Mouse (Mus musculus): Measurements from ENCODE around the gene Rbck1. TPM values are rescaled to one million over a fixed set of nuclear protein-coding genes. Genes with fewer than 3 reads are reported as not detected.
"Not testable (repeated sequence)": the region's sequence is repeated elsewhere in the genome, so short reads cannot be mapped to it uniquely, and the experiment has no call there.

Rbck1 gene
- polyA plus RNA-seq, 1 experiment from 2014 or later = 91.5 TPM

- Histone ChIP-seq H3K36me3 (no peaks in the 10 kb centered on the region), H3K4me2 (replicated peaks) (no peak overlapping the region), H3K27ac (no peak overlapping the region), H3K4me1 (no peaks in the 10 kb centered on the region), H3K4me3 (no peak overlapping the region), H3K9ac (no peak overlapping the region), H3K27me3 (0 out of 2 replicates have a peak, but pooled peaks cover 3% of the 10 kb centered on the region), H3K9me3 (replicated peaks) (no peaks in the 10 kb centered on the region)
- 68% methylated on average over 5 of the region's 5 CpGs for WGBS
- ATAC-seq (ENCODE audit: low FRiP score) = no peak
Measured at GRCm38 (mm10) chr2:152359616-152360015, 27.2 kb upstream of the Rbck1 start.

- not testable (repeated sequence) for H3K36me3 ChIP-seq, H3K27me3 ChIP-seq
- WGBS = 74% methylated on average over 5 of the region's 5 CpGs
Measured at GRCm38 (mm10) chr2:152358977-152359376, 26.5 kb upstream of the Rbck1 start.

GRCm38 (mm10) chr2:152357254-152357653 is 24.8 kb upstream of the Rbck1 start:
- WGBS = 86% methylated on average over 3 of the region's 3 CpGs

More at GRCm38 (mm10) chr2:152358977-152359376, 26.5 kb upstream of the Rbck1 start:
- not testable (repeated sequence) for H3K9me3 ChIP-seq (replicated peaks); ATAC-seq (ENCODE audit: low FRiP score); H3K4me3 ChIP-seq; H3K27ac ChIP-seq; H3K4me2 ChIP-seq (replicated peaks); H3K4me1 ChIP-seq; H3K9ac ChIP-seq

GRCm38 (mm10) chr2:152349842-152350540 is 17.5 kb upstream of the Rbck1 start:
- 92% methylated on average over 8 of the region's 8 CpGs for WGBS
- Histone ChIP-seq H3K9me3 (replicated peaks) (no peaks in the 10 kb centered on the region), H3K27ac (no peak overlapping the region), H3K4me1 (no peaks in the 10 kb centered on the region), H3K36me3 (no peaks in the 10 kb centered on the region), H3K9ac (no peak overlapping the region), H3K27me3 (peaks cover 6% of the 10 kb centered on the region), H3K4me2 (replicated peaks) (no peak overlapping the region), H3K4me3 (no peak overlapping the region)
- ATAC-seq (ENCODE audit: low FRiP score) = no peak

More at GRCm38 (mm10) chr2:152357254-152357653, 24.8 kb upstream of the Rbck1 start:
- H3K27ac ChIP-seq = no peak overlapping the region
- no peak overlapping the region for H3K4me2 ChIP-seq (replicated peaks)
- H3K27me3 ChIP-seq = 0 out of 2 replicates have a peak, but pooled peaks cover 3% of the 10 kb centered on the region
- H3K36me3 ChIP-seq = no peaks in the 10 kb centered on the region
- H3K9me3 ChIP-seq (replicated peaks) = no peaks in the 10 kb centered on the region
- ATAC-seq (ENCODE audit: low FRiP score) = no peak
- no peak overlapping the region for H3K9ac ChIP-seq
- no peaks in the 10 kb centered on the region for H3K4me1 ChIP-seq
- H3K4me3 ChIP-seq = no peak overlapping the region

DNA sequence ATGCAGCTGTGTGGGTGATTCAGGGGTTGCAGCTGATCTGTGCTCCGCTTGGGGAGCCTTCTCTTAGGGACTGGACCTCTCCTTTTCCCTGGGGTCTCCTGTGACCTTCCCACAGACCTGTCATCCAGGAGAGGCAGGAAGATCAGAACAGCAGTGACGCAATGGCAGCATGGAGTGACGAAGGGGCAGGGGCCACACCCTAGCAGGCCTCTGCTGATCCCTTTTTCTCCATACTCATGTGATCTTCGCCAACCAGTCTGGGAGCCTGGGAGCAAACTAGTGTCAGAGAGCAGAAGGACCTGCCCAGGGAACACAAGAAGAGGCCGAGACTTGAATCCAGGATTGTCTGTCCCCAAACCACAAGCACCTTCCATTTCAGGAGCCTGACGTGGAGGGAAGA is 16.8 kb upstream of the Rbck1 start:
- no peak for ATAC-seq (ENCODE audit: low FRiP score)
- WGBS = 90% methylated on average over 6 of the region's 6 CpGs
- H3K27me3 ChIP-seq = peaks cover 13% of the 10 kb centered on the region
- no peaks in the 10 kb centered on the region for H3K9me3 ChIP-seq (replicated peaks)
- no peaks in the 10 kb centered on the region for H3K36me3 ChIP-seq
- H3K4me1 ChIP-seq = peaks cover 4% of the 10 kb centered on the region; the same call in 1 of the 2 replicates
- no peak overlapping the region for H3K27ac ChIP-seq
- H3K9ac ChIP-seq = no peak overlapping the region
- H3K4me2 ChIP-seq (replicated peaks) = no peak overlapping the region
- no peak overlapping the region for H3K4me3 ChIP-seq

DNA sequence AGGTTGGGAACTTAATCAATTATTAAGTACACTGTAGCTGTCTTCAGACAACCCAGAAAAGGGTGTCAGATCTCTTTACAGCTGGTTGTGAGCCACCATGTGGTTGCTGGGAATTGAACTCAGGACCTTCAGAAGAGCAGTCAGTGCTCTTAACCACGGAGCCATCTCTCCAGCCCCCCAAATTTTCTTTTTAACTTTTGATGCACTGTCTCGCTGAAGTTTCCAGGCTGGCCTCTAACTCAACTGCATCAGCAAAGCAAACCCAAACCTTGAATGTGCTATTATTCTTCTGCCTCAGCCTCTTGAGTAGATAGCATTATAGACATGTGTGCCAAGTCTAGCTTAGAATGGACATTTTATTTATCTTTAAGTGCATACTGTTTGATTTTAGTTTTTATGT is 15.3 kb upstream of the Rbck1 start:
- Histone ChIP-seq H3K27ac (no peak overlapping the region), H3K36me3 (no peaks in the 10 kb centered on the region), H3K4me2 (replicated peaks) (no peak overlapping the region), H3K9ac (no peak overlapping the region), H3K27me3 (peaks cover 13% of the 10 kb centered on the region), H3K9me3 (replicated peaks) (no peaks in the 10 kb centered on the region), H3K4me1 (peaks cover 14% of the 10 kb centered on the region), H3K4me3 (no peak overlapping the region)
- no peak for ATAC-seq (ENCODE audit: low FRiP score)
- 76% methylated on average over 2 of the region's 2 CpGs for WGBS

DNA sequence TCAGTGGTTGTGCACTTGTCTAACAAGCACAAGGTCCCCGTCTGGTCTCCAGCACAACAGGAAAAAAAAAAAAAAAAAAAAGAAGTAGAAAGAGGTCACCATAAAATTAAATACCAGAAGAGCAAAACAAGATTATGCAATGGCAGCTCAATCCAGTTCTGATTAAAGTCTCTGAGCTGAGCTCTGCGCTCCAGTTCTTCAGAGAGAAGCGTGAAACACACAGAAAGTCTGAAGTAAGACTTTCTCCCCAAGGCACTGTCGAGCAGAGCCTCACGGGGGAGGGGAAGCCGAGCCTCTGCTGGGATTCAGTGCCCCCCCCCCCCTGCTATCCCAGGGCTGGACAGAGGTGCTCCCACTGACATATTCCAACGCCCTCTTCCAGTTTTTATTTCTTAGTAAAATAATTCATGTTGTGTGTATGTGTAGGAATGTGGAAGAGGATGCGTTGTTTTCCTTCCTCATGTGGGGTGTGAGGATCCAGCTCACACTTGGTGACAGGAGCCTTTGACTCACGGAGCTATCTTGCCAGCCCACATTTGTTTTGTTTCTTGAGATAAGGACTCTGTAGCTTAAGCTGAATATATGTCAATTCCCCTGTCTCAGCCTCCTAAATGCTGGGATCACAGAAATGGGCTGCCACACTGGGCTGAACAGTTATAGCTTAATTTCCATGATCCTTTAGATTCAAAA is 14.5 kb upstream of the Rbck1 start:
- 49% methylated on average over 9 of the region's 9 CpGs for WGBS
- Histone ChIP-seq H3K36me3 (no peaks in the 10 kb centered on the region), H3K9ac (no peak overlapping the region; the same call in 1 of the 2 replicates), H3K4me3 (no peak overlapping the region), H3K4me1 (peaks cover 14% of the 10 kb centered on the region), H3K27ac (no peak overlapping the region), H3K4me2 (replicated peaks) (no peak overlapping the region), H3K27me3 (peaks cover 13% of the 10 kb centered on the region), H3K9me3 (replicated peaks) (no peaks in the 10 kb centered on the region)
- no peak for ATAC-seq (ENCODE audit: low FRiP score)

GRCm38 (mm10) chr2:152345393-152345792 is 12.9 kb upstream of the Rbck1 start:
- H3K4me2 ChIP-seq (replicated peaks) = no peak overlapping the region
- H3K27ac ChIP-seq = no peak overlapping the region
- H3K36me3 ChIP-seq = no peaks in the 10 kb centered on the region
- no peak overlapping the region for H3K4me3 ChIP-seq
- H3K9ac ChIP-seq = no peak overlapping the region
- no peaks in the 10 kb centered on the region for H3K9me3 ChIP-seq (replicated peaks)
- 62% methylated on average over 6 of the region's 6 CpGs for WGBS
- ATAC-seq (ENCODE audit: low FRiP score) = no peak
- peaks cover 14% of the 10 kb centered on the region for H3K4me1 ChIP-seq
- peaks cover 13% of the 10 kb centered on the region for H3K27me3 ChIP-seq

- no peaks in the 10 kb centered on the region for H3K36me3 ChIP-seq
- no peaks in the 10 kb centered on the region for H3K9me3 ChIP-seq (replicated peaks)
- H3K27ac ChIP-seq = no peak overlapping the region
- 60% methylated on average over 5 of the region's 5 CpGs for WGBS
- H3K4me2 ChIP-seq (replicated peaks) = no peak overlapping the region
- ATAC-seq (ENCODE audit: low FRiP score) = no peak
- H3K27me3 ChIP-seq = peaks cover 13% of the 10 kb centered on the region
- peaks cover 14% of the 10 kb centered on the region for H3K4me1 ChIP-seq
- no peak overlapping the region for H3K9ac ChIP-seq
- H3K4me3 ChIP-seq = peak overlapping the region; percentile 52; the same call in 1 of the 2 replicates
Measured at GRCm38 (mm10) chr2:152344909-152345308, 12.5 kb upstream of the Rbck1 start.

GRCm38 (mm10) chr2:152344361-152344760 is 11.9 kb upstream of the Rbck1 start:
- H3K4me1 ChIP-seq = peaks cover 14% of the 10 kb centered on the region
- peaks cover 13% of the 10 kb centered on the region for H3K27me3 ChIP-seq
- no peaks in the 10 kb centered on the region for H3K9me3 ChIP-seq (replicated peaks)
- 11% methylated on average over 10 of the region's 10 CpGs for WGBS
- peak overlapping the region; percentile 60 for H3K9ac ChIP-seq
- ATAC-seq (ENCODE audit: low FRiP score) = peak; percentile 16; the same call in 1 of the 2 replicates
- no peak overlapping the region for H3K27ac ChIP-seq
- peak overlapping the region; percentile 52 for H3K4me3 ChIP-seq
- H3K4me2 ChIP-seq (replicated peaks) = peak overlapping the region; percentile 93
- H3K36me3 ChIP-seq = no peaks in the 10 kb centered on the region

DNA sequence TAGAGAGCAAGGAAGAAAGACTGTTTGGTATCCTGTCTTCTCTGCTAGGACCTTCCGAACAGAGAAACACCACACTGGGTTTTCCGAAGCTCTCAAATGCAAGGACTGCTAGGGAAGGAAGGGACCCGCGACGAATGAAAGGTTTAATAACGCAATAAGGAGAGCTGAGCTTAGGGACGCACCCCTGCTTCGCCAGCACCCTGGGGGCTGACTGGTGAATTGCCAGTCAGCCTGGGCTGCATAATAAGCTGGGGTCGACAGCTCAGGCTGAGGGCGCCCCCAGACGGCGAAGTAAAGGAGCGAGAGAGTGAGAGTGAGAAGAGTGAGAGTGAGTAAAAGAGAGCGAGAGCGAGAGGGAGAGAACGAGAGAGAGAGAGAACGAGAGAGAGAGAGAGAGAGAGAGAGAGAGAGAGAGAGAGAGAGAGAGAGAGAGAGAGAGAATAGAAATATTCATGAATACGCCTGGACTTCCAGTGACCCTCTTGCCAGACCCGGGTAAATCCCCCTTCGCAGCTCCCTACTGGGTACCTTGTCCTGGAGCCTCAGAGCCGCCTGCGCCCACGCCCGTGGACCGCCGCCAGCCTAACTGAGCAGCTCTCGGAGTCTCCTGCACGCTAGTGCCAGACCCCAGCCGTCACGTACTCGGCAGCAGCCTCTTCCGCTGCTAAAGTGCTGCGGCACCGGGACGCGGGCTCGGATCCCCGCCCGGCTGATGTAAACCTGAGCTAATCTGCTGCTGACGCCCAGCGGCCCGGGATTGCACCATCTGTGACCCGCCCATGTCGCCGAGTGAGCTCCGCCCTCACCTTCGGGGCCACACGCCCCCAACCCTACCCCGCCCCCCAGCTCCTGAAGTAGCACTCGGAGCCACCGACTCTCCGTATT is 11.1 kb upstream of the Rbck1 start, which contains the start of gene Trib3:
Gene Trib3, minus strand, starts transcription at position 704 of the 885 bp plus-strand sequence.
- H3K4me1 ChIP-seq = peaks cover 14% of the 10 kb centered on the region
- peak; percentile 80 for ATAC-seq (ENCODE audit: low FRiP score)
- peak within 1 kb of the TSS; percentile 52 for H3K4me3 ChIP-seq
- peaks cover 13% of the 10 kb centered on the region for H3K27me3 ChIP-seq
- H3K4me2 ChIP-seq (replicated peaks) = peak within 1 kb of the TSS; percentile 93
- peak within 1 kb of the TSS; percentile 60 for H3K9ac ChIP-seq
- WGBS = under 1% methylated on average over 52 of the region's 52 CpGs
- peak within 1 kb of the TSS; percentile 64 for H3K27ac ChIP-seq
- no peaks in the 10 kb centered on the region for H3K36me3 ChIP-seq
- H3K9me3 ChIP-seq (replicated peaks) = no peaks in the 10 kb centered on the region

Measured in hindbrain, embryonic 12.5 days (tissue).